Mouse (Mus musculus) embryonic facial prominence, embryonic 12.5 days (tissue): Measurements from ENCODE around the gene Stard5. TPM values are rescaled to one million over a fixed set of nuclear protein-coding genes. Genes with fewer than 3 reads are reported as not detected.

Source experiments
- ATAC-seq: fragments of 200-750 bp; cut with Nextera tagmentation; 2 replicates; pipeline ENCODE4 v1.8.0; 2017; ENCODE audit not compliant: insufficient number of reproducible peaks, insufficient read depth, low FRiP score, low TSS enrichment
- H3K27ac ChIP-seq: fragments of 300-500 bp; sonication (generic); 2 replicates; pipeline ENCODE4 v1.5.1; 2016; ENCODE audit warnings: mild to moderate bottlenecking
- H3K27me3 ChIP-seq: fragments of 300-500 bp; sonication (generic); 2 replicates; pipeline ENCODE4 v1.6.1; 2016; ENCODE audit warnings: mild to moderate bottlenecking, moderate library complexity
- H3K36me3 ChIP-seq: fragments of 300-500 bp; sonication (generic); 2 replicates; pipeline ENCODE4 v1.6.1; 2016; ENCODE audit warnings: mild to moderate bottlenecking
- H3K4me1 ChIP-seq: fragments of 300-500 bp; sonication (generic); 2 replicates; pipeline ENCODE4 v1.6.1; 2016
- H3K4me2 ChIP-seq: fragments of 300-500 bp; sonication (generic); replicated peaks from 2 replicates; pipeline ENCODE4 v1.6.1; 2016; ENCODE audit warnings: mild to moderate bottlenecking, moderate library complexity
- H3K4me3 ChIP-seq: fragments of 300-500 bp; sonication (generic); 2 replicates; pipeline ENCODE4 v1.5.1; 2016; ENCODE audit warnings: mild to moderate bottlenecking
- H3K9ac ChIP-seq: fragments of 300-500 bp; sonication (generic); 2 replicates; pipeline ENCODE4 v1.6.1; 2016; ENCODE audit warnings: mild to moderate bottlenecking, moderate library complexity
- H3K9me3 ChIP-seq: fragments of 300-500 bp; sonication (generic); 2 replicates; pipeline ENCODE4 v1.6.1; 2016; ENCODE audit warnings: mild to moderate bottlenecking, moderate library complexity
- WGBS: fragments of 180-500 bp; shearing (Covaris S2); methylation state at CpG from one replicate; pipeline ENCODE4 v1.1.7; 2016; 5-methylcytosine and 5-hydroxymethylcytosine counted together
- polyA plus RNA-seq: library from polyadenylated mRNA; unstranded; fragments of >200 nt; fragmentation: Nextera tagmentation; extraction: Ambion mirVana; gene quantifications from 2 replicates; pipeline ENCODE4 v1.2.1, GENCODE M21; 2016

Gene Stard5
- polyA plus RNA-seq, 1 experiment from 2014 or later = 25.7 TPM

DNA sequence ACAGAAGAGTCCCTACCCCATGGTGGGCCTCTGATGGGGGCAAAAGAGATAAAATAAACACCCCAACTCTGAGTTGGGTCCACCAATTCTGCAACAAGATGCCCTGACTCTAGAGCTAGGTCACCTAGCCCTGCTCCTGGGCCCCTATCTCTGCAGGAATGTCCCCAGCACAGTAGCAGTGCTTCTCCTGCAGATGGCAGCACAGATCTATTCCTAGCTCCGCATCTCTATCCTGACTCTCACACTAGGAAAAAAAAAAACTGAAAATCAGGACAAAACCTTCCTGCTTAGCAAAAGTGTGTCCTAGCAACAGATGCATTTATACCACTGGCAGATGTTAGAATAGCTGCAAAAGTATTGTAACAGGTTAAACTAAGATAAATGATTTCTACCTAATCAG lies 37.0 kb downstream of the Stard5 start:
- no peak overlapping the region for H3K4me2 ChIP-seq
- no peak for ATAC-seq
- no peak overlapping the region for H3K4me3 ChIP-seq
- no peaks in the 10 kb centered on the region for H3K27me3 ChIP-seq
- H3K36me3 ChIP-seq = no peaks in the 10 kb centered on the region
- H3K27ac ChIP-seq = no peak overlapping the region
- WGBS = 6% methylated on average over 1 of the region's 1 CpGs
- no peak overlapping the region for H3K9ac ChIP-seq
- H3K9me3 ChIP-seq = no peaks in the 10 kb centered on the region
- H3K4me1 ChIP-seq = no peaks in the 10 kb centered on the region

GRCm38 (mm10) chr7:83671573-83671972 lies 39.8 kb downstream of the Stard5 start:
- Histone ChIP-seq H3K36me3 (no peaks in the 10 kb centered on the region), H3K27ac (no peak overlapping the region), H3K9ac (no peak overlapping the region), H3K27me3 (no peaks in the 10 kb centered on the region), H3K9me3 (no peaks in the 10 kb centered on the region), H3K4me1 (no peaks in the 10 kb centered on the region), H3K4me3 (no peak overlapping the region), H3K4me2 (no peak overlapping the region)
- no peak for ATAC-seq
- 87% methylated on average over 6 of the region's 6 CpGs for WGBS

DNA sequence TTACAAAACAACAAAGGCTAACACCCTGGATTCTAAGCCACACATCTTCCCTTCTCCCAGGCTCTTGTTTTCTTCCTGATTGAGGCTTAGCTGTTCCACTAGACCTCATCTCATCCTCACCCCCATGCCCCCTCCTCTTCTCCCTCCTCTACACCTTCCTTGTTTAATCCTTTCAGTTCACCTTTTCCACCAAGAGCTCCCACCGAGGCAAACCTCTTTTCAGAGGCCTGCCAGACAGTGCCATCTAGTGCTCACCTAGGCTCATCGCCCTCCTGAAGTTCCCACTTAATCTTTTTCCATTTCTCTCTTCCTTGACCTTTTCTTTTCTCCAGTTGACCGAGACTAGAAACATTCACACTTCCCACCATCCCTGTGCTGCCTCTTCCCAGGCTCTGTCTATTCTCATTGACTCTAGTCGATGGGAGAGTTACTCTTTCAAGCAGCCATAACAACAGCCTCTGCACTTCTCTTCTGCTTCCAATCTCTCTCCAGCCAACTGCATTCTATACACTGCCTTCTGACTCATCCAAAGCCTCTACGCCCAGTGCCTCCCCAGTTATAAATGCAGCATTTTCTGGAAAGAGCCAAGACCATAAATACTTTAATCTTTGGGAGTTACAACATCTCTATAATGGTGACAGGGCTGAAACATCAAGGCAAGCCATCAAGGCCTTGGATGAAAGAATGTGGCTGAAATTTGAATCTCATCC lies 43.9 kb downstream of the Stard5 start:
- no peaks in the 10 kb centered on the region for H3K4me1 ChIP-seq
- ATAC-seq = no peak
- WGBS = 41% methylated on average over 5 of the region's 5 CpGs
- H3K27ac ChIP-seq = no peak overlapping the region
- no peak overlapping the region for H3K4me2 ChIP-seq
- no peaks in the 10 kb centered on the region for H3K27me3 ChIP-seq
- no peaks in the 10 kb centered on the region for H3K9me3 ChIP-seq
- H3K4me3 ChIP-seq = no peak overlapping the region
- H3K9ac ChIP-seq = no peak overlapping the region
- H3K36me3 ChIP-seq = no peaks in the 10 kb centered on the region

DNA sequence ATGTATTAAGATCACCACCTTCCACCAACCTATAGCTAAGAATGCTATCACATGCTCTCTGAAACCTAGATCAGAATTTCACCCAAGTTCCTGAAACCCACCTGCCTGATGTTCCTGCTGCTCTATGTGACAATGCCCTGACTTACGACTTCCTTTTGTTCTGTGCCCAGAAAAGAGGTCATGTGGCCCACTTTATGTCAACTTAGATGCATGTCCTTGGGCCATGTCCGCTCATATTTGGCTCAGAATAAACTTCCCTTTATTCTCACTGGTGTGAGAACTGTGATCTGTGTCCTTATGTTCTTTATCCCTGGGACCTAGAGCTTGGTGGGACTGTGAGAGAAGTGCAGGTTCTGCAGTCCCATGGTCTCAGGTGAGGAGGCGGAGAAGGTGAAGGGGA lies 45.5 kb downstream of the Stard5 start:
- Histone ChIP-seq H3K4me3 (no peak overlapping the region), H3K36me3 (no peaks in the 10 kb centered on the region), H3K4me2 (no peak overlapping the region), H3K27ac (no peak overlapping the region), H3K9me3 (no peaks in the 10 kb centered on the region), H3K9ac (no peak overlapping the region), H3K4me1 (no peaks in the 10 kb centered on the region), H3K27me3 (no peaks in the 10 kb centered on the region)
- ATAC-seq = no peak
- WGBS = 85% methylated on average over 3 of the region's 3 CpGs

DNA sequence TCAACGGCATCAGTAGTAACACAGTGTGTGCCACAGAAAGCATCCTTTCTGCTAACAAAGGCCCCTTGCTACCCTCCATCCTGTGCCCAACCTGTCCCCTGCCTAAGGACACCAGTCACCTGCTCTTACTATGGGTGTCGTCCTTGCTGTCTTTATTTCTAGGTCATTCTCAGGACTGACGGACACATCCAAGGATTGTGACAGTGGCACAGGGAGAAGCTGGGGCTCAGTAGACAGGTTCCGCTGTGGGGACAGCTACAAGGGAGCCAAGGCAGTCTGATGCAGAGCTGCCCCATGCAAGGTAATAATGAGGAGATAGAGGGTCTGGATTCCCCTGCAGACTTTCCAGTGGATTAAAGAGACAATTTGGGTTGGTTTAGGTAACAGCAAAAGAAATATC lies 46.7 kb downstream of the Stard5 start:
- Histone ChIP-seq H3K27ac (no peak overlapping the region), H3K27me3 (no peaks in the 10 kb centered on the region), H3K9ac (no peak overlapping the region), H3K4me2 (no peak overlapping the region), H3K4me3 (no peak overlapping the region), H3K36me3 (no peaks in the 10 kb centered on the region), H3K4me1 (peaks cover 5% of the 10 kb centered on the region), H3K9me3 (no peaks in the 10 kb centered on the region)
- 94% methylated on average over 4 of the region's 4 CpGs for WGBS
- no peak for ATAC-seq

GRCm38 (mm10) chr7:83682640-83683274 lies 51.0 kb downstream of the Stard5 start:
- H3K27ac ChIP-seq = no peak overlapping the region
- H3K4me2 ChIP-seq = no peak overlapping the region
- ATAC-seq = no peak
- whole genome bisulfite sequencing = 33% methylated on average over 6 of the region's 6 CpGs
- no peaks in the 10 kb centered on the region for H3K36me3 ChIP-seq
- H3K9ac ChIP-seq = no peak overlapping the region
- H3K4me3 ChIP-seq = no peak overlapping the region
- peaks cover 9% of the 10 kb centered on the region for H3K4me1 ChIP-seq
- no peaks in the 10 kb centered on the region for H3K9me3 ChIP-seq
- H3K27me3 ChIP-seq = no peaks in the 10 kb centered on the region

- WGBS = 29% methylated on average over 6 of the region's 6 CpGs
- Histone ChIP-seq H3K27me3 (no peaks in the 10 kb centered on the region), H3K4me3 (no peak overlapping the region), H3K9me3 (0 out of 2 replicates have a peak, but pooled peaks cover 5% of the 10 kb centered on the region), H3K9ac (no peak overlapping the region), H3K36me3 (no peaks in the 10 kb centered on the region), H3K4me1 (no peaks in the 10 kb centered on the region), H3K4me2 (no peak overlapping the region), H3K27ac (no peak overlapping the region)
- ATAC-seq = no peak
Measured at GRCm38 (mm10) chr7:83695449-83696212, 63.9 kb downstream of the Stard5 start.

- H3K27ac ChIP-seq = no peak overlapping the region
- no peak overlapping the region for H3K4me3 ChIP-seq
- WGBS = 76% methylated on average over 6 of the region's 6 CpGs
- 0 out of 2 replicates have a peak, but pooled peaks cover 5% of the 10 kb centered on the region for H3K9me3 ChIP-seq
- ATAC-seq = no peak
- H3K9ac ChIP-seq = no peak overlapping the region
- H3K27me3 ChIP-seq = no peaks in the 10 kb centered on the region
- H3K36me3 ChIP-seq = no peaks in the 10 kb centered on the region
- H3K4me1 ChIP-seq = peaks cover 12% of the 10 kb centered on the region
- H3K4me2 ChIP-seq = no peak overlapping the region
Measured at GRCm38 (mm10) chr7:83699066-83699745, 67.4 kb downstream of the Stard5 start.

Other genes with a start within 250 kb of the Stard5 start
- gene Tmc3, start 47.0 kb upstream of the Stard5 start, polyA plus RNA-seq = 1.7 and 1.8 TPM in 2 replicates
- 3.1 and 3.7 TPM in 2 replicates for gene Il16, start 113.8 kb downstream of the Stard5 start, polyA plus RNA-seq
- 0.36 and 1.0 TPM in 2 replicates for gene Cfap161, start 162.9 kb downstream of the Stard5 start, polyA plus RNA-seq